Mouse (Mus musculus): ENCODE measurements around the gene Gm3573. TPM values are rescaled to one million over a fixed set of nuclear protein-coding genes. Genes with fewer than 3 reads are reported as not detected.
"Not testable (repeated sequence)": the region's sequence is repeated elsewhere in the genome, so short reads cannot be mapped to it uniquely, and the experiment has no call there.

Gene Gm3573
- not detected for total RNA-seq (2021)
- long read RNA-seq, experiment 1, result 0 reads
- long read RNA-seq, experiment 2, result 0 reads

DNA sequence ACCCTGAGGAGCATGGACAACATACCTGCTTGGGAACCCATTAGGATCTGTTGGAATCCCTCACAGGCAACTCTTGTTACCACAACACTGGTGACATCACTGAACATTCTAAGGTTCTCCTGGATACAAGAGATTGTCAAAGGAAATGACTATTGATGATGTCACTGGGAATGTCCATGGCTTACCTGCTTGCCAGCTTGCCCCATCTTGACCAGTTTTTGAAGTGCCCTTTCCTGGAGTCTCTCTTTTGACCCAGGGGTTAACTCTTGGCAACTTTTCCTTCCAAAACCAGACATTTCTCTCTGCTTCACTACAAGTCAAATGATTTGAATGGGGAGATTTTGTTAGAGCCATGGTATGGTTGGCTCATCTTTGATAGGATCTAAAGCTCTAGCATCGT is at the start of gene Gm3573:
Gene Gm3573, minus strand, starts transcription at position 101 of the 400 bp plus-strand sequence.
- DNase-seq, result not testable (repeated sequence)

DNA sequence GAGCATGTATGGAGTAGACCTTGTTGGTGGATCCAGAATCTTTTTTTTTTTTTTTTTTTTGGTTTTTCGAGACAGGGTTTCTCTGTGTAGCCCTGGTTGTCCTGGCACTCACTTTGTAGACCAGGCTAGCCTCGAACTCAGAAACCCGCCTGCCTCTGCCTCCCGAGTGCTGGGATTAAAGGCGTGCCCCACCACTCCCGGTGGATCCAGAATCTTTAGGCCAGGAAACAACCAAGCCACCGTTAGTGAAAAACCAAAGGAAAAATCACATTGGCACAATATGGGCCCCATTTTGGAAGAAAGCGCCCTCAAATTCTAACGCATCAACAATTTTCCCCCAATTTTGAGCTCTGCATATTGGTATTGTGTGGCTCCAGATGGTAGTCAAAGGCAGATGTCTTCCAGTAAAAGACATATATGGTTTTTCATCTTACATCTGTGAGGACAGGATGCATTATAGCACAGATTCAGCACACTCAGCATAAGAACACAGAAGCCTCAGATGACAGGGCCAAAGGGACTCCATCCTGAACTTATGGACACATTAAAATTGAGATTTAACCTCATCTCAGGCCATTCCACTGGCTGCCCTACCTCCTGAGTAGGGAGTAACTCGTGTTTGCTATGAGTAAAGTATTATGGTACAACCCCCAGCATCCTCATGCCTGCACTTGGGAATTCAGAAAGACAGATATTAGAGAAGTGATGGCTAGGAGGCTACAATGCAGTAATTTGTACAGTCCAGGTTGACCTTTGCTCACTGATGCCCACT is 26.4 kb upstream of the Gm3573 start:
- DNase-seq, result peak in 1 of 2 experiments; percentile 3

DNA sequence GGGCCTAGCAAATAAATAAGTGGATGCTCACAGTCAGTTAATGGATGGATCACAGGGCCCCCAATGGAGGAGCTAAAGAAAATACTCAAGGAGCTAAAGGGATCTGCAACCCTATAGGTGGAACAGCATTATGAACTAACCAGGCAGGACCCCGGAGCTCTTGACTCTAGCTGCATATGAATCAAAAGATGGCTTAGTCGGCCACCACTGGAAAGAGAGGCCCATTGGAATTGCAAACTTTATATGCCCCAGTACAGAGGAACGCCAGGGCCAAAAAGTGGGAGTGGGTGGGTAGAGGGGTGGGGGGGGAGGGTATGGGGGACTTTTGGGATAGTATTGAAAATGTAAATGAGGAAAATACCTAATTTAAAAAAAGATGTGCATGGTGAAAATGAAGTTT is 6.7 kb downstream of the Gm3573 start:
- DNase-seq, result peak in 1 of 2 experiments; percentile 3

DNA sequence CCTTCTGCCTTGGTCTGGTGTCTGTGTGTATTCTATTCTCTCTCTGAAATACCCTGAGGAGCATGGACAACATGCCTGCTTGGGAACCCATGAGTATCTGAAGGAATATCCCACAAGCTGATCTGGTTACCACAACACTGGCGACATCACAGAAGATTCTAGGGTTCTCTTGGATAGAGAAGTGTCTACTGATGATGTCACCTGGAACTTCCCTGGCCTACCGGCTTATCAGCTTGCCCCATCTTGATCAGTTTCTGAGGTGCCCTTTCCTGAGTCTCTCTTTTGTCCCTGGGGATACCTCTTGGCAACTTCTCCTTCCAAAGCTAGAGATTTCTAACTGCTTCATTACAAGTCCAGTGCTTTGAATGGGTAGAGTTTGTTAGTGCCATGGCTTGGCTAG is 28.1 kb downstream of the Gm3573 start, which contains the start of gene Gm17027:
Gene Gm17027, minus strand, starts transcription at position 101 of the 400 bp plus-strand sequence.
- not testable (repeated sequence) for DNase-seq

Other genes starting within 250 kb of the Gm3573 start
- gene 1700024B05Rik, start 246.8 kb downstream of the Gm3573 start, total RNA-seq (2021), result not detected
- gene Gm6401, start 222.9 kb downstream of the Gm3573 start, total RNA-seq (2021), result not detected
- not detected for gene Gm3543, start 207.5 kb downstream of the Gm3573 start, total RNA-seq (2021)
- not detected for gene Gm7951, start 73.4 kb downstream of the Gm3573 start, total RNA-seq (2021)
- not detected for gene Gm17027, start 28.2 kb downstream of the Gm3573 start, total RNA-seq (2021)
- not detected for gene Gm17026, start 69.3 kb upstream of the Gm3573 start, total RNA-seq (2021)
- not detected for gene Gm9611, start 106.6 kb upstream of the Gm3573 start, total RNA-seq (2021)
- gene Gm7995, start 119.4 kb upstream of the Gm3573 start, total RNA-seq (2021), result not detected
- gene Gm8005, start 248.9 kb upstream of the Gm3573 start, total RNA-seq (2021), result not detected